Mouse (Mus musculus): ENCODE measurements at regions not wholly inside any gene's neighbourhood (a gene's known extent, or its start where the extent isn't known, plus 50 kb on each side); places are given as distances from the start of the nearest gene placed in this dataset. TPM values are rescaled to one million over a fixed set of nuclear protein-coding genes. Genes with fewer than 3 reads are reported as not detected.
"Not testable (repeated sequence)": the region's sequence is repeated elsewhere in the genome, so short reads cannot be mapped to it uniquely, and the experiment has no call there.

GRCm38 (mm10) chr13:61805300-61805699, 235.4 kb upstream of the Cts3 start:
- H3K27ac ChIP-seq; H3K27me3 ChIP-seq; ATAC-seq (ENCODE audit: low FRiP score); H3K36me3 ChIP-seq; H3K9ac ChIP-seq; H3K4me3 ChIP-seq; H3K4me2 ChIP-seq; H3K4me1 ChIP-seq (replicated peaks): not testable (repeated sequence)
- WGBS, result 91% methylated on average over 3 of the region's 3 CpGs
- peaks cover 14% of the 10 kb centered on the region; the same call in 1 of the 2 replicates for H3K9me3 ChIP-seq

GRCm38 (mm10) chr13:61804168-61804874, 234.4 kb upstream of the Cts3 start:
- H3K36me3 ChIP-seq; H3K4me1 ChIP-seq (replicated peaks); H3K27me3 ChIP-seq; H3K9me3 ChIP-seq: not testable (repeated sequence)
- Histone ChIP-seq H3K4me3 (peak overlapping the region; percentile 66), H3K9ac (peak overlapping the region; percentile 80), H3K27ac (peak overlapping the region; percentile 66), H3K4me2 (peak overlapping the region; percentile 61)
- WGBS, result 4% methylated on average over 19 of the region's 19 CpGs
- 0 out of 2 replicates have a peak, but pooled peaks have one; percentile 46 for ATAC-seq (ENCODE audit: low FRiP score)

GRCm38 (mm10) chr13:61803763-61804162, 233.8 kb upstream of the Cts3 start:
- not testable (repeated sequence) for H3K27ac ChIP-seq; H3K4me1 ChIP-seq (replicated peaks); H3K27me3 ChIP-seq; H3K36me3 ChIP-seq; H3K9me3 ChIP-seq; ATAC-seq (ENCODE audit: low FRiP score)
- H3K9ac ChIP-seq, result peak overlapping the region; percentile 80; the same call in 1 of the 2 replicates
- peak overlapping the region; percentile 61 for H3K4me2 ChIP-seq
- 25% methylated on average over 5 of the region's 5 CpGs for WGBS
- H3K4me3 ChIP-seq, result peak overlapping the region; percentile 66

- WGBS, result 94% methylated on average over 1 of the region's 1 CpGs
- not testable (repeated sequence) for H3K9me3 ChIP-seq; H3K4me1 ChIP-seq (replicated peaks); H3K27me3 ChIP-seq; H3K9ac ChIP-seq; H3K4me2 ChIP-seq; H3K4me3 ChIP-seq; H3K27ac ChIP-seq; H3K36me3 ChIP-seq; ATAC-seq (ENCODE audit: low FRiP score)
Measured at GRCm38 (mm10) chr13:61763457-61763856, 193.5 kb upstream of the Cts3 start.

Small RNA genes in the stretch of these regions (microRNA-seq; reads per million reads assigned to microRNA genes)
- not detected for gene Gm23739
